Mouse (Mus musculus) liver, adult 2 months (tissue): Measurements from ENCODE around the gene Timm8a2.

Experiments used
- CTCF ChIP-seq: fragments of 200-500 bp; IDR thresholded peaks from 2 replicates; pipeline ENCODE4 v1.5.1; 2011; ENCODE audit warnings: low read depth, low read length, control low read depth
- POLR2A ChIP-seq: fragments of 200-500 bp; IDR thresholded peaks from 2 replicates; pipeline ENCODE4 v1.6.1; 2011; ENCODE audit warnings: low read length, control low read depth; ENCODE audit not compliant: insufficient read depth; ENCODE audit errors: extremely low read depth

DNA sequence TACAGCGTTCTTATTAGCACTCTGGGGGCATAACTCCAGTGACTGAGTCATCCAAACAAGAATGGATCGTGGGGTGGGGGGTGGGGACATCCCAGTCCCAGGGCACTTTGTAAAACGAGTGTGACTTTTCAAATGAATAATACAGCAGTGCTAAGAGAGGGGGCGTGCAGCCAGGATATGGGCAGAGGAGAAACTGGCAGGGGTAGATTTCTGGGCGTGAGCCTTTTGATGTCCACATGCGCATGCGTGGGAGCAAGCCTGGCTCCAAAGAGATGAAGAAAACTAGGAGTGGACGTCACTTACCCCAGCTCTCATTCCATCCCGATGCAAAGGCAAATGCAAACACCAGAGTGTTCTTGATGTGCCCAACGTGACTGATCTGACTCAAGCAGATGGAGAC, 39.9 kb downstream of the Timm8a2 start:
- TF ChIP-seq CTCF: no peak
- TF ChIP-seq POLR2A: no peak
